Mouse (Mus musculus) stomach, embryonic 15.5 days (tissue): ENCODE results near the gene Chrna4. TPM values are rescaled to one million over a fixed set of nuclear protein-coding genes. Genes with fewer than 3 reads are reported as not detected.

ENCODE experiments used
- ATAC-seq: fragments of 200-750 bp; cut with Nextera tagmentation; 2 replicates; pipeline ENCODE4 v1.8.0; 2017; ENCODE audit warnings: low read depth, moderate number of reproducible peaks, moderate TSS enrichment; ENCODE audit not compliant: insufficient read depth, low FRiP score
- H3K27ac ChIP-seq: fragments of 300-500 bp; sonication (generic); 2 replicates; pipeline ENCODE4 v1.5.1; 2015; ENCODE audit warnings: mild to moderate bottlenecking, inconsistent platforms
- H3K27me3 ChIP-seq: fragments of 300-500 bp; sonication (generic); replicated peaks from 2 replicates; pipeline ENCODE4 v1.6.1; 2015; ENCODE audit warnings: inconsistent platforms
- H3K36me3 ChIP-seq: fragments of 300-500 bp; sonication (generic); 2 replicates; pipeline ENCODE4 v1.6.1; 2015; ENCODE audit warnings: inconsistent platforms
- H3K4me1 ChIP-seq: fragments of 300-500 bp; sonication (generic); 2 replicates; pipeline ENCODE4 v1.6.1; 2015; ENCODE audit warnings: inconsistent platforms
- H3K4me2 ChIP-seq: fragments of 300-500 bp; sonication (generic); 2 replicates; pipeline ENCODE4 v1.6.1; 2015; ENCODE audit warnings: mild to moderate bottlenecking, inconsistent platforms
- H3K4me3 ChIP-seq: fragments of 300-500 bp; sonication (generic); replicated peaks from 2 replicates; pipeline ENCODE4 v1.5.1; 2015; ENCODE audit warnings: inconsistent platforms
- H3K9ac ChIP-seq: fragments of 300-500 bp; sonication (generic); 2 replicates; pipeline ENCODE4 v1.6.1; 2015; ENCODE audit warnings: inconsistent platforms
- H3K9me3 ChIP-seq: fragments of 300-500 bp; sonication (generic); 2 replicates; pipeline ENCODE4 v1.6.1; 2016; ENCODE audit warnings: inconsistent platforms
- WGBS: fragments of 180-500 bp; shearing (Covaris S2); methylation state at CpG from one replicate; pipeline ENCODE4 v1.1.7; 2015; 5-methylcytosine and 5-hydroxymethylcytosine counted together
- polyA plus RNA-seq: library from polyadenylated mRNA; unstranded; fragments of >200 nt; fragmentation: Nextera tagmentation; extraction: Ambion mirVana; gene quantifications from 2 replicates; pipeline ENCODE4 v1.2.1, GENCODE M21; 2015

The Chrna4 gene
- polyA plus RNA-seq, 1 experiment from 2014 or later = 2.2 TPM

DNA sequence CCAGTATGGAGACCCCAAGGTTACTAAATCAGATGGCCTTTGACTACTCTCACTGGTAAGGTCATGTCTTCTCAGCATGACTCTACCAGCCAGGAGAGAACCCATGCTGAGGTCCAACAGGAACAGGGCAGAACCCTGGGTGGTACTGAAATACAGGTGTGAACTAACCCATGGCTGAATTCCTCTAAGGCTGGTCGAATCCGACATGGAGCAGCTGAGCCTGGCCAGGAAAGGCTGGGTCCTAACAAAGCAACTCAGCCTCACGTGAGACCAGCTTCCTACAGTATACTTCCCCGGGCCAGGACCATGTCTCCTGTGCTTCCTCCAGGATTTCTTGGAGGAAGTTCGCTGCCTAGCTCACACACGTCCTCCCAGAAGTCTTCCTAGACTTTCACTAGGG lies 6.8 kb downstream of the Chrna4 start:
- no peaks in the 10 kb centered on the region for H3K36me3 ChIP-seq
- no peak overlapping the region for H3K4me3 ChIP-seq
- H3K9ac ChIP-seq = no peak overlapping the region
- peaks cover 46% of the 10 kb centered on the region for H3K27me3 ChIP-seq
- peaks cover 5% of the 10 kb centered on the region; the same call in 1 of the 2 replicates for H3K4me1 ChIP-seq
- H3K9me3 ChIP-seq = no peaks in the 10 kb centered on the region
- ATAC-seq = no peak
- no peak overlapping the region for H3K4me2 ChIP-seq
- 62% methylated on average over 6 of the region's 6 CpGs for WGBS
- H3K27ac ChIP-seq = no peak overlapping the region

DNA sequence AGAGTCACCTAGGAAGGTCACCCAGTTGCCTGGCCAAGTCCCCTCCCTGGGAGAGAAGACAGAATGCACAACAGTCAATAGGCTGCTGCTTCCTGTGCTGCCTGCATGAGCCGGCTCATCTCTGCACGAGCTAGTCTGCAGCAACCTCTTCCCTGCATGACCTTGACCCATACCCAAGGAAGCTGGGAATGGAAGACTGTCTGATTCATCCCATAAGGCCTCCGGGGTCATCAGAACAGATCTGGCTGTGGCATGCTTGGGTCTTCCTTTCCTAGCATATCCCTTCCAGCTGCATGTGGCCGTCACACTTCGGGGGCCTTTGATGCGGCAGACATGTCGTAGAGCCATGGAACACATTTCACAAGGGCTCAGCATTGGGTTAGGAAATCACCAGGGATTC lies 8.2 kb downstream of the Chrna4 start:
- Histone ChIP-seq H3K9me3 (no peaks in the 10 kb centered on the region), H3K36me3 (no peaks in the 10 kb centered on the region), H3K27me3 (peaks cover 34% of the 10 kb centered on the region), H3K9ac (no peak overlapping the region), H3K4me3 (no peak overlapping the region), H3K4me2 (no peak overlapping the region), H3K27ac (no peak overlapping the region), H3K4me1 (peaks cover 5% of the 10 kb centered on the region; the same call in 1 of the 2 replicates)
- WGBS = 76% methylated on average over 7 of the region's 7 CpGs
- ATAC-seq = no peak

DNA sequence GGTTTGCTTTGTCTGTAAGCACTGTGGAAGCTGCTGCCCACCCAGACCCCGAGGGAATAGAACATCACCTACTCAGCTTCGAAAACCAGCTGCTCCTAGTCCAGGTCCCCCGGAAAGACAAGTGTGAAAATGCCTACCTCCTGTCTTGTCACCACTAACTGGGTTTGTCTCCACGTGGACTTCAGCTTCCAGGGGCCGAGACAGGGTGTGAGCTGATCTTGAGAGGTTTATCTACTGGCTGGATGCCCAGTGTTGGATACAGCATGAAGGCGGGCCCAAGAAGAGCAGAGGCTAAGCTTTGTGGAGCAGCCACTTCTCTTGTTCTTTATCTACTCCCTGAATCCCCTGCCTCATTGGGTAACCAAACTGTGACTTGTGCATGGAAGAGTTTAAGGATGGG lies 10.0 kb downstream of the Chrna4 start:
- no peak for ATAC-seq
- no peak overlapping the region for H3K4me2 ChIP-seq
- WGBS = 52% methylated on average over 6 of the region's 6 CpGs
- H3K27me3 ChIP-seq = peaks cover 16% of the 10 kb centered on the region; the same call in 1 of the 2 replicates
- H3K4me1 ChIP-seq = 0 out of 2 replicates have a peak, but pooled peaks cover 3% of the 10 kb centered on the region
- H3K4me3 ChIP-seq = no peak overlapping the region
- no peak overlapping the region for H3K27ac ChIP-seq
- no peaks in the 10 kb centered on the region for H3K36me3 ChIP-seq
- H3K9ac ChIP-seq = no peak overlapping the region
- H3K9me3 ChIP-seq = no peaks in the 10 kb centered on the region

GRCm38 (mm10) chr2:181032407-181032806 lies 10.9 kb downstream of the Chrna4 start:
- Histone ChIP-seq H3K4me2 (no peak overlapping the region), H3K4me3 (no peak overlapping the region), H3K27me3 (0 out of 2 replicates have a peak, but pooled peaks cover 7% of the 10 kb centered on the region), H3K9ac (no peak overlapping the region), H3K27ac (no peak overlapping the region), H3K4me1 (0 out of 2 replicates have a peak, but pooled peaks cover 3% of the 10 kb centered on the region), H3K36me3 (no peaks in the 10 kb centered on the region), H3K9me3 (no peaks in the 10 kb centered on the region)
- ATAC-seq = no peak
- WGBS = 34% methylated on average over 5 of the region's 5 CpGs

DNA sequence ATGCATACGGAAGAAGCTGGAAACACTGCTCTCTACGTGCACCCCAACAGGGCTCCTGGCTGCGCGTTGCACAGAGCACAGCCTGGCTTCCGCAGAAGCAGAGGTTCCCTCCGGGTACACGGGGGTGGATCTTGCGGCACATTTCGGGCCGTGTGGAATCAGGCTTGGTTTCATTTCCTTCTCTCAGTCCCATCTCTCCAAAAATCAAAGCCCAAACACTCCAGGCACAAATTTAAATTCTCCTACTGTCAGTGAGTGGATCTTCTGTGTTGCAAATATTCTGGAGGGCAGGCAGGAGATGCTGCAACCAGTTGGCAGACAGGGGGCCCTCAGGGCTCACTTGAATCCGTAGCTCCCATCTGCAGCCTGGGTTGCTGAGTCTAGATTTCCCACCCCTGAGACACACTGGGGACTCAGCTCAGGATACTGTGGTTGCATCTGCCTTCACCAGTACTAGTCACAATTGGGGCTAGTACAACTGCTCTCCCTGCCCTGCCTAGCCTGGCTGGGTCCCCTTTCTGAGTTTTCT lies 11.9 kb downstream of the Chrna4 start:
- Histone ChIP-seq H3K27ac (no peak overlapping the region), H3K9ac (no peak overlapping the region), H3K9me3 (no peaks in the 10 kb centered on the region), H3K4me3 (no peak overlapping the region), H3K27me3 (no peaks in the 10 kb centered on the region), H3K4me1 (0 out of 2 replicates have a peak, but pooled peaks cover 3% of the 10 kb centered on the region), H3K4me2 (no peak overlapping the region), H3K36me3 (no peaks in the 10 kb centered on the region)
- 76% methylated on average over 11 of the region's 11 CpGs for WGBS
- ATAC-seq = no peak

GRCm38 (mm10) chr2:181008339-181008738 lies 35.0 kb downstream of the Chrna4 start:
- Histone ChIP-seq H3K36me3 (no peaks in the 10 kb centered on the region), H3K27ac (no peak overlapping the region), H3K9me3 (no peaks in the 10 kb centered on the region), H3K4me2 (no peak overlapping the region), H3K4me3 (no peak overlapping the region), H3K27me3 (no peaks in the 10 kb centered on the region), H3K9ac (no peak overlapping the region), H3K4me1 (no peaks in the 10 kb centered on the region)
- ATAC-seq = no peak
- 83% methylated on average over 5 of the region's 5 CpGs for WGBS

- H3K36me3 ChIP-seq = no peaks in the 10 kb centered on the region
- H3K9me3 ChIP-seq = no peaks in the 10 kb centered on the region
- H3K4me1 ChIP-seq = no peaks in the 10 kb centered on the region
- 48% methylated on average over 4 of the region's 4 CpGs for WGBS
- 0 out of 2 replicates have a peak, but pooled peaks have one; percentile 17 for ATAC-seq
- no peaks in the 10 kb centered on the region for H3K27me3 ChIP-seq
- H3K9ac ChIP-seq = no peak overlapping the region
- no peak overlapping the region for H3K4me2 ChIP-seq
- H3K27ac ChIP-seq = no peak overlapping the region
- H3K4me3 ChIP-seq = no peak overlapping the region
Measured at GRCm38 (mm10) chr2:181007054-181007453, 36.3 kb downstream of the Chrna4 start.

GRCm38 (mm10) chr2:180996905-180997304 lies 46.4 kb downstream of the Chrna4 start:
- Histone ChIP-seq H3K4me2 (no peak overlapping the region), H3K9me3 (no peaks in the 10 kb centered on the region), H3K4me3 (no peak overlapping the region), H3K4me1 (no peaks in the 10 kb centered on the region), H3K36me3 (no peaks in the 10 kb centered on the region), H3K27ac (no peak overlapping the region), H3K9ac (no peak overlapping the region), H3K27me3 (no peaks in the 10 kb centered on the region)
- WGBS = 68% methylated on average over 3 of the region's 3 CpGs
- no peak for ATAC-seq

DNA sequence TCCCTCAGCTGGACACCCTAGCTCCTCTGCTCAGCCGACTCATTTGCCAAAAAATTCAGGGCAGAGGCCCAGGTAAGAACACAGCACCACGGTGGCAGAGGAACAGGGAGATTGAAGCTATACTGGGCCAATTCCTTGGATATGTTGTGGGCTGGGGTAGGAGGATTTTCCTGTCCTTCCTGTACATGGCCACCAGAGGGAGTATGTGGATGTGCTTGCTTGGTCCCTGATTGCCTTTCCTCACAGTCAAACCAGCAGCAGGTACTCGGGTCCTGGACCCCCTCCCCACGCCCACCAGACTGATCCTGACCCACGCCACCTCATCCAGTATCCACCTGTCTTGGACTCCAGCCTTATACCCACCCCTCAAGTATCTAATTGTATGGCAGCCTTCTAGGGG lies 46.9 kb downstream of the Chrna4 start:
- Histone ChIP-seq H3K27me3 (no peaks in the 10 kb centered on the region), H3K27ac (no peak overlapping the region), H3K4me3 (no peak overlapping the region), H3K4me1 (no peaks in the 10 kb centered on the region), H3K9ac (no peak overlapping the region), H3K9me3 (no peaks in the 10 kb centered on the region), H3K36me3 (no peaks in the 10 kb centered on the region), H3K4me2 (no peak overlapping the region)
- WGBS = 14% methylated on average over 5 of the region's 5 CpGs
- no peak for ATAC-seq

- Histone ChIP-seq H3K4me3 (no peak overlapping the region), H3K36me3 (no peaks in the 10 kb centered on the region), H3K4me1 (no peaks in the 10 kb centered on the region), H3K4me2 (no peak overlapping the region), H3K27ac (no peak overlapping the region), H3K27me3 (no peaks in the 10 kb centered on the region), H3K9me3 (no peaks in the 10 kb centered on the region), H3K9ac (no peak overlapping the region)
- 78% methylated on average over 4 of the region's 4 CpGs for WGBS
- ATAC-seq = no peak
Measured at GRCm38 (mm10) chr2:180995457-180995856, 47.9 kb downstream of the Chrna4 start.

GRCm38 (mm10) chr2:180994360-180994759 lies 49.0 kb downstream of the Chrna4 start:
- H3K4me2 ChIP-seq = no peak overlapping the region
- no peak overlapping the region for H3K9ac ChIP-seq
- H3K4me3 ChIP-seq = no peak overlapping the region
- H3K36me3 ChIP-seq = no peaks in the 10 kb centered on the region
- no peak for ATAC-seq
- H3K9me3 ChIP-seq = no peaks in the 10 kb centered on the region
- 69% methylated on average over 2 of the region's 2 CpGs for WGBS
- H3K27me3 ChIP-seq = no peaks in the 10 kb centered on the region
- H3K27ac ChIP-seq = no peak overlapping the region
- H3K4me1 ChIP-seq = no peaks in the 10 kb centered on the region

GRCm38 (mm10) chr2:180990347-180990746 lies 53.0 kb downstream of the Chrna4 start:
- Histone ChIP-seq H3K27ac (no peak overlapping the region), H3K27me3 (no peaks in the 10 kb centered on the region), H3K4me2 (no peak overlapping the region), H3K9ac (no peak overlapping the region), H3K4me3 (no peak overlapping the region), H3K9me3 (no peaks in the 10 kb centered on the region), H3K36me3 (no peaks in the 10 kb centered on the region), H3K4me1 (no peaks in the 10 kb centered on the region)
- ATAC-seq = no peak
- 67% methylated on average over 4 of the region's 4 CpGs for whole genome bisulfite sequencing

GRCm38 (mm10) chr2:180988948-180989347 lies 54.4 kb downstream of the Chrna4 start:
- Histone ChIP-seq H3K9me3 (no peaks in the 10 kb centered on the region), H3K4me3 (no peak overlapping the region), H3K9ac (no peak overlapping the region), H3K4me1 (no peaks in the 10 kb centered on the region), H3K36me3 (no peaks in the 10 kb centered on the region), H3K27ac (no peak overlapping the region), H3K27me3 (no peaks in the 10 kb centered on the region), H3K4me2 (no peak overlapping the region)
- no peak for ATAC-seq
- 64% methylated on average over 1 of the region's 1 CpGs for WGBS
